Mouse (Mus musculus): Measurements from ENCODE around the gene Shc1. TPM values are rescaled to one million over a fixed set of nuclear protein-coding genes. Genes with fewer than 3 reads are reported as not detected.

The Shc1 gene
- polyA plus RNA-seq, 1 experiment from 2014 or later = 20.0 TPM

GRCm38 (mm10) chr3:89410864-89411263 lies 7.4 kb upstream of the Shc1 start:
- no peaks in the 10 kb centered on the region for H3K27me3 ChIP-seq
- H3K4me3 ChIP-seq = peak overlapping the region; percentile 45
- peak overlapping the region; percentile 81 for H3K4me2 ChIP-seq
- H3K9me3 ChIP-seq = no peaks in the 10 kb centered on the region
- H3K4me1 ChIP-seq (replicated peaks) = peaks cover 21% of the 10 kb centered on the region
- H3K36me3 ChIP-seq = peaks cover 11% of the 10 kb centered on the region
- ATAC-seq (ENCODE audit: low FRiP score, low read depth) = no peak
- 82% methylated on average over 10 of the region's 10 CpGs for WGBS
- peak overlapping the region; percentile 76 for H3K27ac ChIP-seq (replicated peaks)
- H3K9ac ChIP-seq = peak overlapping the region; percentile 50

- H3K27ac ChIP-seq (replicated peaks) = peak within 1 kb of the TSS; percentile 76
- no peaks in the 10 kb centered on the region for H3K9me3 ChIP-seq
- peaks cover 11% of the 10 kb centered on the region for H3K36me3 ChIP-seq
- peak; percentile 99 for ATAC-seq (ENCODE audit: low FRiP score, low read depth)
- peak within 1 kb of the TSS; percentile 50 for H3K9ac ChIP-seq
- WGBS = 6% methylated on average over 28 of the region's 28 CpGs
- H3K4me2 ChIP-seq = peak within 1 kb of the TSS; percentile 81
- H3K4me3 ChIP-seq = peak within 1 kb of the TSS; percentile 45
- peaks cover 25% of the 10 kb centered on the region for H3K4me1 ChIP-seq (replicated peaks)
- H3K27me3 ChIP-seq = no peaks in the 10 kb centered on the region
These were observed 6.5 kb upstream of the Shc1 start, which contains the start of gene Flad1 for GRCm38 (mm10) chr3:89411490-89412393. Flad1 (minus strand) TSS chr3:89411870.

DNA sequence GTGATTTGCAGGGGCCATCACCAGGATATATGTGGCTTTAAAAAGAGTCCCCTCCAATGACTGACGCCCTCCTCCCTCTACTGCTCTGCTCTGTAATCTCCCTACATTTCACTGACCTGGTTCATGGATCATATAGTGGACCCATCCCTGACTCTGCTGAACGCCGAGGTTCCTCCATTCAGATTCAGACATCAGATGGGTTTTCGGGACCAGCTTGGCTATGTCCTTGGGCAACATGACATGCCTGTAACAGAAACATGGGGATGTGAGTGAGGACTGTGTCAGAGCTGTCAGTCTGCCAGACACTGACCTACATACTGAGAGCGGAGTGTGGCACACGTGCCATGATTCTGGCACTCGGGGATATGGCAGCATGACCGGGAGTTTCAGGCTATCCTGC lies 2.1 kb upstream of the Shc1 start:
- no peak for ATAC-seq (ENCODE audit: low FRiP score, low read depth)
- H3K4me3 ChIP-seq = no peak overlapping the region
- no peak overlapping the region for H3K9ac ChIP-seq
- peaks cover 11% of the 10 kb centered on the region for H3K36me3 ChIP-seq
- H3K4me2 ChIP-seq = no peak overlapping the region
- H3K27me3 ChIP-seq = no peaks in the 10 kb centered on the region
- WGBS = 95% methylated on average over 8 of the region's 8 CpGs
- peaks cover 36% of the 10 kb centered on the region for H3K4me1 ChIP-seq (replicated peaks)
- H3K27ac ChIP-seq (replicated peaks) = no peak overlapping the region
- H3K9me3 ChIP-seq = no peaks in the 10 kb centered on the region

DNA sequence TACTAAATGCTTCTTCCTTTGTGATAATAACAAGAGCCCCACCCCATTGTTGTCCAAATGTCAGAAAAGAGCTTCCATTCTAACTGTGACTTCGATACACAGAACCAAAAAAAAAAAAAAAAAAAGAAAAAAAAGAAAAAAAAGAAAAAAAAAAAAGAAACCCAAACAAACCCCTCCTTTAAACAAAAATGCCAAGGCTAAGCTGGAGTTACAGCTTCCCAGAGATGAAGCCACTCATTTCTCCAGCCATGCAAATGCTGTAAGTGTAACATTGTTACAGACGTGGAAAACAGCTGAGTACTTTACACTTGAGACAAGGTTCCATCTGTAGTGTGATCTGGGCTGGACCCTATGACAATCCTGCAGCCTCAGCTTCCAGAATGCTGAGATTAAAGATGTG lies 1.1 kb upstream of the Shc1 start:
- no peaks in the 10 kb centered on the region for H3K27me3 ChIP-seq
- peak overlapping the region; percentile 2; the same call in 1 of the 2 replicates for H3K9ac ChIP-seq
- H3K4me3 ChIP-seq = peak overlapping the region; percentile 64
- H3K36me3 ChIP-seq = peaks cover 11% of the 10 kb centered on the region
- H3K27ac ChIP-seq (replicated peaks) = peak overlapping the region; percentile 62
- WGBS = 33% methylated on average over 2 of the region's 2 CpGs
- no peak for ATAC-seq (ENCODE audit: low FRiP score, low read depth)
- H3K9me3 ChIP-seq = no peaks in the 10 kb centered on the region
- H3K4me1 ChIP-seq (replicated peaks) = peaks cover 43% of the 10 kb centered on the region
- peak overlapping the region; percentile 96 for H3K4me2 ChIP-seq

DNA sequence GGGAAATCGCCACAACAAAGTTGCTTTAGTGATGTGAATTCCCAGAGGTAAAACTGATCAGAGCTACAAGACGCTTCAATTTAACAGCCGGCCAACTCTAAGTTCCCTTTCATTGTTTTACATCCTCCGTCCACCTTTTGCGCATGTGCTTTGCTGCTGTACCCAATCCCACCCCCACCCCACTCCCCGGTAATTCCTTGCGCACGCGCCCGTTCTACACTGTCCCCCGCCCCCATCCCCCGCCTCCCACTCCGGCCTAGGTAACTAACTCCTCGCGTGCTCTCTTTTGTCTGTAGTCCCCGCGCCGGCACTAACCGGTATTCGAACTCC lies 438 bp upstream of the Shc1 start:
- H3K9me3 ChIP-seq = no peaks in the 10 kb centered on the region
- H3K9ac ChIP-seq = peak overlapping the region; percentile 2; the same call in 1 of the 2 replicates
- peak; percentile 63 for ATAC-seq (ENCODE audit: low FRiP score, low read depth)
- H3K36me3 ChIP-seq = peaks cover 11% of the 10 kb centered on the region
- peak overlapping the region; percentile 62 for H3K27ac ChIP-seq (replicated peaks)
- peaks cover 40% of the 10 kb centered on the region for H3K4me1 ChIP-seq (replicated peaks)
- 0% methylated on average over 20 of the region's 20 CpGs for WGBS
- H3K27me3 ChIP-seq = no peaks in the 10 kb centered on the region
- H3K4me2 ChIP-seq = peak overlapping the region; percentile 96
- H3K4me3 ChIP-seq = peak overlapping the region; percentile 64

- Histone ChIP-seq H3K4me3 (peak overlapping the region; percentile 64), H3K36me3 (peaks cover 11% of the 10 kb centered on the region), H3K27ac (replicated peaks) (peak overlapping the region; percentile 89), H3K9me3 (no peaks in the 10 kb centered on the region), H3K4me2 (peak overlapping the region; percentile 96), H3K27me3 (no peaks in the 10 kb centered on the region), H3K9ac (peak overlapping the region; percentile 56), H3K4me1 (replicated peaks) (peaks cover 40% of the 10 kb centered on the region)
- 0% methylated on average over 16 of the region's 16 CpGs for WGBS
- peak; percentile 9; the same call in 1 of the 2 replicates for ATAC-seq (ENCODE audit: low FRiP score, low read depth)
These were observed 613 bp downstream of the Shc1 start for GRCm38 (mm10) chr3:89418861-89419250.

- WGBS = 4% methylated on average over 9 of the region's 9 CpGs
- Histone ChIP-seq H3K9me3 (no peaks in the 10 kb centered on the region), H3K27ac (replicated peaks) (peak overlapping the region; percentile 89), H3K4me2 (peak overlapping the region; percentile 96), H3K4me1 (replicated peaks) (peaks cover 40% of the 10 kb centered on the region), H3K4me3 (peak overlapping the region; percentile 64), H3K27me3 (no peaks in the 10 kb centered on the region), H3K9ac (peak overlapping the region; percentile 56), H3K36me3 (peaks cover 7% of the 10 kb centered on the region)
- no peak for ATAC-seq (ENCODE audit: low FRiP score, low read depth)
These were observed 1.3 kb downstream of the Shc1 start for GRCm38 (mm10) chr3:89419571-89419970.

GRCm38 (mm10) chr3:89419981-89420380 lies 1.7 kb downstream of the Shc1 start:
- peak overlapping the region; percentile 89 for H3K27ac ChIP-seq (replicated peaks)
- WGBS = 38% methylated on average over 3 of the region's 3 CpGs
- no peak for ATAC-seq (ENCODE audit: low FRiP score, low read depth)

DNA sequence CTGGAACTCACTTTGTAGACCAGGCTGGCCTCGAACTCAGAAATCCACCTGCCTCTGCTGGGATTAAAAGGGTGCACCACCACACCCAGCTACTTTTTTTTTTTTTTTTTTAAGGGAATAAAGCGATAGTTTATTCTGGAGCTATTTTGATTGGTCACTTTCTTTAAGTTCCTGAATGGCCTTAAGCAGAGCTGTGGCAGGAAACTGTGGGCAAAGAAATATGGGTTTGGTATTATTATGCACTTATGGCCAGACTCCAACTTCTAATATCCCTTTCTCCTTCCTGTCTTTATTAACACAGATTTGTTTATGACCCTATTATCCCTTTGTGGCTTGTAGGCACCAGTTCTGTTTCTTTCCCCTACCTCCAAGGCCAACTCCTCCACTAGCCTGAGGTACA lies 2.2 kb downstream of the Shc1 start:
- H3K4me3 ChIP-seq = no peak overlapping the region
- H3K4me2 ChIP-seq = no peak overlapping the region; the same call in 1 of the 2 replicates
- H3K27ac ChIP-seq (replicated peaks) = peak overlapping the region; percentile 15
- H3K27me3 ChIP-seq = no peaks in the 10 kb centered on the region
- no peak overlapping the region for H3K9ac ChIP-seq
- 61% methylated on average over 2 of the region's 2 CpGs for WGBS
- H3K9me3 ChIP-seq = no peaks in the 10 kb centered on the region
- ATAC-seq (ENCODE audit: low FRiP score, low read depth) = no peak
- H3K36me3 ChIP-seq = no peaks in the 10 kb centered on the region
- H3K4me1 ChIP-seq (replicated peaks) = peaks cover 40% of the 10 kb centered on the region

More at GRCm38 (mm10) chr3:89419981-89420380, 1.7 kb downstream of the Shc1 start:
- Histone ChIP-seq H3K4me3 (peak overlapping the region; percentile 64), H3K9me3 (no peaks in the 10 kb centered on the region), H3K36me3 (peaks cover 3% of the 10 kb centered on the region), H3K4me1 (replicated peaks) (peaks cover 40% of the 10 kb centered on the region), H3K27me3 (no peaks in the 10 kb centered on the region), H3K9ac (peak overlapping the region; percentile 56; the same call in 1 of the 2 replicates), H3K4me2 (peak overlapping the region; percentile 96)

GRCm38 (mm10) chr3:89421002-89421774 lies 2.9 kb downstream of the Shc1 start:
- Histone ChIP-seq H3K4me2 (peak overlapping the region; percentile 58), H3K9ac (peak overlapping the region; percentile 50), H3K27ac (replicated peaks) (peak overlapping the region; percentile 31), H3K4me3 (peak overlapping the region; percentile 34), H3K9me3 (no peaks in the 10 kb centered on the region), H3K27me3 (no peaks in the 10 kb centered on the region), H3K36me3 (no peaks in the 10 kb centered on the region), H3K4me1 (replicated peaks) (peaks cover 40% of the 10 kb centered on the region)
- peak; percentile 35; the same call in 1 of the 2 replicates for ATAC-seq (ENCODE audit: low FRiP score, low read depth)
- 3% methylated on average over 11 of the region's 11 CpGs for WGBS

- peak overlapping the region; percentile 50 for H3K9ac ChIP-seq
- peak overlapping the region; percentile 34 for H3K4me3 ChIP-seq
- 9% methylated on average over 22 of the region's 22 CpGs for WGBS
- H3K4me2 ChIP-seq = peak overlapping the region; percentile 58
- no peak for ATAC-seq (ENCODE audit: low FRiP score, low read depth)
- H3K9me3 ChIP-seq = no peaks in the 10 kb centered on the region
- peaks cover 34% of the 10 kb centered on the region for H3K4me1 ChIP-seq (replicated peaks)
- no peaks in the 10 kb centered on the region for H3K27me3 ChIP-seq
- H3K36me3 ChIP-seq = no peaks in the 10 kb centered on the region
- H3K27ac ChIP-seq (replicated peaks) = peak overlapping the region; percentile 31; the same call in 1 of the 2 replicates
These were observed 3.7 kb downstream of the Shc1 start for GRCm38 (mm10) chr3:89421810-89422473.

Data from hindbrain, embryonic 15.5 days (tissue).